Mouse (Mus musculus) heart, postnatal 14 days (tissue): ENCODE measurements around the gene Cenpf. TPM values are rescaled to one million over a fixed set of nuclear protein-coding genes. Genes with fewer than 3 reads are reported as not detected.
"Not testable (repeated sequence)": the region's sequence is repeated elsewhere in the genome, so short reads cannot be mapped to it uniquely, and the experiment has no call there.

Experiments used
- DNase-seq, 2 experiments: peaks; one replicate each; pipeline ENCODE4 v3.0.0; 2021 to 2022
- intact Hi-C: fragments of 180-260 bp; cut with DNase I; formaldehyde crosslinking; loops from one replicate; pipeline ENCODE4 v1.15.1; 2025
- total RNA-seq, 2 experiments: library from RNA; stranded (reverse); gene quantifications; 2 replicates each; pipeline ENCODE4 v1.2.3; 2021

Gene Cenpf
- total RNA-seq, 2 experiments from 2014 or later = 7.6 to 11.0 TPM

GRCm38 (mm10) chr1:189698416-189698815 lies 10.5 kb upstream of the Cenpf start:
- intact Hi-C loops = loop anchor here (5.0 kb wide), 1 partner anchor 229 kb away; no protein-coding TSS in a partner anchor
- peak; percentile 38 to 67 for DNase-seq

- no peak for DNase-seq
- intact Hi-C loops = loop anchor here (5.0 kb wide), 1 partner anchor 232 kb away; no protein-coding TSS in a partner anchor
Observed at GRCm38 (mm10) chr1:189695321-189695720, 7.4 kb upstream of the Cenpf start.

GRCm38 (mm10) chr1:189694391-189694790 lies 6.5 kb upstream of the Cenpf start:
- intact Hi-C loops = no loop called here
- DNase-seq = no peak

- DNase-seq, intact Hi-C loops: not testable (repeated sequence)
Observed at GRCm38 (mm10) chr1:189692442-189692841, 4.6 kb upstream of the Cenpf start.

GRCm38 (mm10) chr1:189689050-189689833 lies 1.4 kb upstream of the Cenpf start:
- no peak for DNase-seq
- intact Hi-C loops = no loop called here

GRCm38 (mm10) chr1:189688388-189688750 lies 483 bp upstream of the Cenpf start:
- intact Hi-C loops = no loop called here
- DNase-seq = no peak

- DNase-seq = no peak
- intact Hi-C loops = no loop called here
Observed at GRCm38 (mm10) chr1:189686025-189686424, 1.9 kb downstream of the Cenpf start.

GRCm38 (mm10) chr1:189684786-189685415 lies 3.0 kb downstream of the Cenpf start:
- intact Hi-C loops = no loop called here
- no peak for DNase-seq

GRCm38 (mm10) chr1:189679555-189679954 lies 8.3 kb downstream of the Cenpf start:
- DNase-seq = peak; percentile 13 to 40

GRCm38 (mm10) chr1:189675953-189676352 lies 11.9 kb downstream of the Cenpf start:
- intact Hi-C loops = loop anchor here (5.0 kb wide), 3 partner anchors 251 to 654 kb away; no protein-coding TSS in a partner anchor

More at GRCm38 (mm10) chr1:189679555-189679954, 8.3 kb downstream of the Cenpf start:
- intact Hi-C loops = loop anchor here (5.0 kb wide), 3 partner anchors 248 to 657 kb away; no protein-coding TSS in a partner anchor

GRCm38 (mm10) chr1:189675421-189675820 lies 12.5 kb downstream of the Cenpf start:
- DNase-seq = peak; percentile 17 to 49
- intact Hi-C loops = loop anchor here (5.0 kb wide), 3 partner anchors 252 to 653 kb away; no protein-coding TSS in a partner anchor

More at GRCm38 (mm10) chr1:189675953-189676352, 11.9 kb downstream of the Cenpf start:
- DNase-seq = no peak

- no peak for DNase-seq
- intact Hi-C loops = no loop called here
Observed at GRCm38 (mm10) chr1:189665966-189666365, 21.9 kb downstream of the Cenpf start.

- intact Hi-C loops = no loop called here
- DNase-seq = no peak
Observed at GRCm38 (mm10) chr1:189664873-189665144, 23.1 kb downstream of the Cenpf start.

GRCm38 (mm10) chr1:189664061-189664872 lies 23.6 kb downstream of the Cenpf start:
- intact Hi-C loops = no loop called here
- no peak for DNase-seq

GRCm38 (mm10) chr1:189663437-189663836 lies 24.4 kb downstream of the Cenpf start:
- no peak for DNase-seq
- intact Hi-C loops = no loop called here

- peak; percentile 32 to 59 for DNase-seq
- intact Hi-C loops = no loop called here
Observed at GRCm38 (mm10) chr1:189661856-189662255, 26.0 kb downstream of the Cenpf start.

GRCm38 (mm10) chr1:189657406-189657805 lies 30.5 kb downstream of the Cenpf start:
- intact Hi-C loops = no loop called here
- DNase-seq = no peak

- intact Hi-C loops = no loop called here
- no peak for DNase-seq
Observed at GRCm38 (mm10) chr1:189653746-189654145, 34.1 kb downstream of the Cenpf start.

GRCm38 (mm10) chr1:189646597-189646996 lies 41.3 kb downstream of the Cenpf start:
- DNase-seq = no peak
- intact Hi-C loops = no loop called here

GRCm38 (mm10) chr1:189645371-189645770 lies 42.5 kb downstream of the Cenpf start:
- intact Hi-C loops = no loop called here

More at GRCm38 (mm10) chr1:189645371-189645770, 42.5 kb downstream of the Cenpf start:
- DNase-seq = no peak
